Mouse (Mus musculus): ENCODE measurements around the gene 1810013L24Rik.

DNA sequence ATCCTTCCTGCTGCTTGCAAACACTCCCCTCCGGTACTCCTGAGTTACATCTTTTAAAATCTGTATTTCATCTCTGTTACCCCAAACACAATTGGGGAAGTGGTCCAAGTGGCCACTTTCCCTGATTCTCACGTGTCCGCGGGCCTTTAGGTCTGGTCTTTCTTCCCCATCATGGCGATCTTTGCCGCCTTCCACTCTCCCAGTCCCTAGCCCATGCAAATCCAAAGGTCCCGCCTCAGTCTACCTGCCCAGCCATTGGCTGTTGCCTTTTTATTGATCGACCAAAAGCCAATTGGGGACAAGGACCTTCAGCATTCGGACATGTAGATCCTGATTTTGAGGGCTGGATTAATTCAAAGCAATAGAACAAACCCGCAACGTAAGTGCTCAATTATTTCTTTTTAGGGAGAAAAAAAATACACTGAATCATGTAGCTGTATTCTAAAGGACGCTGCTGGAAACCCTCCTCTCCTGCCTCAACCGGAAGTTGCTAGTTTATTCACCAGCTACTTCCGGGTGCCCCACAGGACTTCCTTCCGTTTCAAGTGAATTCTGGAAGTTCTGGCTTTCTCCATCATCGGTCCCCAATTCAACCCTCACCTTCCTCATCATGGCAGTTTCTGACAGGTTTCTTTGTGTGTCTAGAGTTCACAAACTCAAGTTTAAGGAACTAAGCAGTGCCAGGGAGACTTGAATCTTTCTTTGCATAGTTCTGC lies 46.5 kb upstream of the 1810013L24Rik start:
- no peak for TF ChIP-seq CTCF (IDR thresholded peaks at IDR 0.05; ENCODE audit: borderline replicate concordance, extremely low read depth, insufficient read depth, insufficient read length)
- no peak for TF ChIP-seq POLR2A (IDR thresholded peaks at IDR 0.05; ENCODE audit: borderline replicate concordance, extremely low read depth, insufficient read depth, insufficient read length, poor library complexity, severe bottlenecking)

All from brain, embryonic 14.5 days (tissue).